Mouse (Mus musculus): ENCODE measurements around the gene Gm20422. TPM values are rescaled to one million over a fixed set of nuclear protein-coding genes. Genes with fewer than 3 reads are reported as not detected.
A peak's percentile ranks its signal among the peaks of the same experiment; 100 is the strongest.

Gm20422 gene
- polyA plus RNA-seq, 1 experiment from 2014 or later = 1.2 TPM

DNA sequence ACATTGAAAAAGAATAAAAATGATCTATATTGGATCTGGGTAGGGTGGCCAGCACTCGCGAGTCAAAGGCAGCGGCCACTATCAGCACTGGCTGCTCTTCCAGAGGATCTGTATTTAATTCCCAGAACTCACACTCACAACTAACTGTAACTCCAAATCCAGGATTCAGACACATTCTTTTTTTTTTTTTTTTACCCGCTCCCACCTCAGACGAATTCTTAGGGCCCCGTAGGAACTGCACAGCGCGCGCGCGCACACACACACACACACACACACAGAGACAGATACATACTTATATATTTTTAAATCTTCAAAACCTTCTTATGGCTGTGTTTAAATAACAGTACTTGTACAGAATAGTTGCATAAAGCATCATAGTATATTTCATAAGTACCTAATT, 15.7 kb upstream of the Gm20422 start:
- H3K36me3 ChIP-seq (replicated peaks) = peaks cover 28% of the 10 kb centered on the region
- no peaks in the 10 kb centered on the region for H3K27me3 ChIP-seq (replicated peaks; ENCODE audit: low read depth, poor library complexity, severe bottlenecking)
- peak overlapping the region; percentile 96 for H3K27ac ChIP-seq (replicated peaks)
- no peaks in the 10 kb centered on the region for H3K9me3 ChIP-seq
- peaks cover 25% of the 10 kb centered on the region for H3K4me1 ChIP-seq
- peak overlapping the region; percentile 100 for H3K4me3 ChIP-seq
- DNase-seq (ENCODE audit: low spot score) = peak; percentile 32
- WGBS = 29% methylated on average over 11 of the region's 11 CpGs

DNA sequence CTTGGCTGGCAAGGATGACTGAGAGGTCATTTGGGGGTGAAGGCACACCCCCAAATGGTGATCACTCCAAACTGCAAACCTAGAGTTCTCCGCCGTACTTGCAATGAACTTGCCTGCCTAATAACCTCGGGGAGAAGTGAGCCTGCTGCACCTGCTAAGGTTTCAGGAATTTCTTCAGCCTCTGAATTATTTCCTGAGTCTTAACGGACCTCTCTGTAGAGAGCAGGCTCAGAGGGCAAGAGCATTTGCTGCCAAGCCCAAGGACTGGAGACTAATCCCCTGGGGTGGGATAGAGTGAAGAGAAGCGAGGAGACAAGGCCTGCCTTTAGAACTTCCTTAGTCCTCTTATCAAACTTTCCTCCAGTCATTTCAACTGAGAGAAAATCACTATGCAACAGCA, 15.0 kb upstream of the Gm20422 start:
- Histone ChIP-seq H3K27me3 (replicated peaks; ENCODE audit: low read depth, poor library complexity, severe bottlenecking) (no peaks in the 10 kb centered on the region), H3K9me3 (no peaks in the 10 kb centered on the region), H3K4me3 (peak overlapping the region; percentile 100), H3K36me3 (replicated peaks) (peaks cover 22% of the 10 kb centered on the region), H3K27ac (replicated peaks) (0 out of 2 replicates have a peak overlapping the region, but pooled peaks have one; percentile 96), H3K4me1 (peaks cover 25% of the 10 kb centered on the region)
- no peak for DNase-seq (ENCODE audit: low spot score)
- 72% methylated on average over 5 of the region's 5 CpGs for WGBS

DNA sequence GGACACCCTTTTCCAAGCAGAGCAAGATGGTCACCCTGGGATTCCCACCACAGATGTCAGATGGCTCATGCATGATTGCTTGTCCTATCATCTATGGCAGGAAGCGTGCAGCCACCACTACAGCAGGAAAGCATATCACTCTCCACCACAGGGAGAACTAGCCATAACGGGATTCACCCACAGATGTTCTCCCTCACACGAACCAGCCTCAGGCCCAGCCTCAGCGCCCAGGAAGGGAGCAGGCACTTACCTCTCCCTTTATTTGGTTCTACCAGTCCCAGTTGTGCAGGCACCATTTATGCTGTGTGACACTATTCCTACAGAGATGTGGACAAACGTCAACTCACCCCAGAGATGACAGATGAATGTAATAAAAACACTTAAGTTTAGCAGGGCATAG, 14.4 kb upstream of the Gm20422 start:
- Histone ChIP-seq H3K4me1 (peaks cover 25% of the 10 kb centered on the region), H3K36me3 (replicated peaks) (peaks cover 16% of the 10 kb centered on the region), H3K27ac (replicated peaks) (no peak overlapping the region), H3K4me3 (no peak overlapping the region), H3K9me3 (no peaks in the 10 kb centered on the region), H3K27me3 (replicated peaks; ENCODE audit: low read depth, poor library complexity, severe bottlenecking) (no peaks in the 10 kb centered on the region)
- DNase-seq (ENCODE audit: low spot score) = no peak
- 85% methylated on average over 5 of the region's 5 CpGs for WGBS

DNA sequence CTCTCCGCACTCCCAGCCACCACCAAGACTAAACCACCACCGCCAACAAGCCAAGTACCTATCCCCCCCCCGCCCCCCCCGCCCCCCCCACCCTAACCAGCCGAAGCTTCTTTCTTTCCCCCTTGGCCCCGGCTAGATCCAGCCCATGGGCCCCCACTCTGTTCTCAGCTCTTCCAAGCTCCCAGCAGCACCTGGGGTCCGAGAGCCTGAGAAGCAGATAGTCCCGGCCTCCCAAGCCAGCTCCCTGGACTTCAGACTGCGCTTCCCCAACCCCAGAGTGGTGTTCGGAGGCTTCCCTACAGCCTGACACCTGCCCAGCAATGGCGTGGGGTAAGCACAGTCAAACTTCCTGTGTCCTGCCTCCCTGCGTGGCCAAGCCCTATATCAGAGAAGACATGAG, 2.4 kb upstream of the Gm20422 start:
- DNase-seq (ENCODE audit: low spot score) = no peak
- Histone ChIP-seq H3K27ac (replicated peaks) (no peak overlapping the region), H3K4me1 (peaks cover 22% of the 10 kb centered on the region), H3K4me3 (no peak overlapping the region), H3K9me3 (no peaks in the 10 kb centered on the region), H3K36me3 (replicated peaks) (peaks cover 9% of the 10 kb centered on the region), H3K27me3 (replicated peaks; ENCODE audit: low read depth, poor library complexity, severe bottlenecking) (no peaks in the 10 kb centered on the region)
- 65% methylated on average over 12 of the region's 12 CpGs for WGBS

DNA sequence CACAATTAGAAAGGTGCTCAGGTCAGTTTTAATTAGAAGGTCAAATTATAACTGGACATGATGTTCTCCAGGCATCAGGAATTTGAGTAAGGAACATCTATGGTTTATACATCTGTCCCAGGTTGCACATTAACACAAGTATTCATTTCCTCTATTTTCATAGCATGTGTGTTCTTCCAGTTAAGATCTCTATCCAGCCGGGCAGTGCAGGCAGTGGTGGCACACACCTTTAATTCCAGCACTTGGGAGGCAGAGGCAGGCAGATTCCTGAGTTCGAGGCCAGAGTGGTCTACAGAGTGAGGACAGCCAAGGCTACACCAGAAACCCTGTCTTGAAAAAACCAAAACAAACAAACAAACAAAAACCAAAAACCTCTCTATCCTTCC, 456 bp upstream of the Gm20422 start:
- Histone ChIP-seq H3K4me3 (peak overlapping the region; percentile 86), H3K36me3 (replicated peaks) (peaks cover 26% of the 10 kb centered on the region), H3K4me1 (peaks cover 30% of the 10 kb centered on the region), H3K27ac (replicated peaks) (0 out of 2 replicates have a peak overlapping the region, but pooled peaks have one; percentile 100), H3K9me3 (no peaks in the 10 kb centered on the region), H3K27me3 (replicated peaks; ENCODE audit: low read depth, poor library complexity, severe bottlenecking) (no peaks in the 10 kb centered on the region)
- 68% methylated on average over 2 of the region's 2 CpGs for WGBS
- no peak for DNase-seq (ENCODE audit: low spot score)

DNA sequence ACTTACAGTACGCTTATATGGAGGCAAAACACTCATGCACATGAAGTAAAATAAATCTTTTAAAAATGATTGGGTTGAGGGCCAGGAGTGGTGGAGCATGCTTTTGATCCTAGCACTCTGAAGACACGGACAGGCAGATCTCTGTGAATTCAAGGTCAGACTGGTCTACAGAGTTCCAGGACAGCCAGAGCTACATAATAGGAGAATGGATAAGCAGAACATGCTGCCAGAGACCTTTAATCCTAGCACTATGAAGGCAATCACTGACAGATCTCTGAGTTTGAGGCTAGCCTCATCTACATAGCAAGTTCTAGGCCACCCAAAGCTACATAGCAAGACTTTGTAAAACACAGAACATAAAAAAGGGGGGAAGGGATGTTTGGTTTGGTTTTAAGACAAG, 2.6 kb downstream of the Gm20422 start:
- Histone ChIP-seq H3K27ac (replicated peaks) (no peak overlapping the region), H3K9me3 (peaks cover 4% of the 10 kb centered on the region; the same call in 1 of the 2 replicates), H3K4me3 (no peak overlapping the region), H3K36me3 (replicated peaks) (peaks cover 57% of the 10 kb centered on the region), H3K4me1 (peaks cover 33% of the 10 kb centered on the region), H3K27me3 (replicated peaks; ENCODE audit: low read depth, poor library complexity, severe bottlenecking) (no peaks in the 10 kb centered on the region)
- 93% methylated on average over 2 of the region's 2 CpGs for WGBS
- no peak for DNase-seq (ENCODE audit: low spot score)

DNA sequence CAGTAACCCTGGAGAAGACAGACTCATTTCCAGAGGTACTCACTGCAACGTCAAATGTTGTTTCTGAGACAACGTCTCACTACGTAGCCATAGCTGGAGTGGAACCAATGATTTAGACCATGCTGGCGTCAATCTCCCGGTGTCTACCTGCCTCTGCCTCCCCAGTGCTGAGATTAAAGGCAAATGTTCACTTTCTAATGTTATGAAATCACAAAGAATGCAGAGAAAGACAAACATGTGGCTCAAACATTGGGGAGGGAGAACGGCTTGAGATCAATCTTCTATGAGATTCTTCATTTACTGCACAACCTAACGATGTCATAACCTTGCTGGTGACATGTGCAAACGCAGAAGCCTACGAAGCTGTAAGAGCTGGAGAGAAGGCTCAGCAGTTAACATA, 3.5 kb downstream of the Gm20422 start:
- peaks cover 66% of the 10 kb centered on the region for H3K36me3 ChIP-seq (replicated peaks)
- H3K27ac ChIP-seq (replicated peaks) = no peak overlapping the region
- peaks cover 33% of the 10 kb centered on the region for H3K4me1 ChIP-seq
- no peak overlapping the region for H3K4me3 ChIP-seq
- H3K9me3 ChIP-seq = peaks cover 9% of the 10 kb centered on the region; the same call in 1 of the 2 replicates
- DNase-seq (ENCODE audit: low spot score) = no peak
- WGBS = 92% methylated on average over 9 of the region's 9 CpGs
- H3K27me3 ChIP-seq (replicated peaks; ENCODE audit: low read depth, poor library complexity, severe bottlenecking) = no peaks in the 10 kb centered on the region

DNA sequence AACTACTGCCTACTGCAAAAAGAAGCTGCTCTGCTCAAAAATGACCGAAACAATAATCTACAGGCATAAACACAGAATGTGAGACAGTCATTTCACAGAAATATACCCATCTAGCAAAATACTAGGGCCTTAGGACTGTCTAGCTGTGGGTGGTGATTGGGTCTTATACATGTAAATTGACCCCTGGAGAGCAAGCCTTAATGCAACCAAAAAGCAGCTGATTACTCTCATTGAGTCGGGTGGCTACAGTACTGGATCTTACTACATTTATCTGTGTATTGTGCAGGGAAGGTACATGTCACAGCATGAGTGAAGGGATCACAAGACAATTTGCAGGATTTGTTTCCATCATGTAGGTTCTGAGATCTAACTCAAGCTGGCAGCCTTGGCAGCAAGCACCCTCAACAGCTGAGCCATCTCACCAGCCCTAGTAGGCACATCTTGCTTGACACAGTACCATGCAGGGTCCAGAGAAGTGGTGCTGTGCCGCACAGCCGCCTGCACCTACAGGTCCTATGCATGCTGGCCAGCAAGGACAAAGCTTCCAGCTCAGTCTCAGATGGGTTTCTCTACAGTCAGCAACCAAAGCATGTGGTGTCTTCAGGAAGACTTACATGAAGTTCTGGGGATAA, 12.8 kb downstream of the Gm20422 start:
- Histone ChIP-seq H3K36me3 (replicated peaks) (peaks cover 95% of the 10 kb centered on the region), H3K4me3 (no peak overlapping the region), H3K9me3 (peaks cover 12% of the 10 kb centered on the region; the same call in 1 of the 2 replicates), H3K4me1 (no peaks in the 10 kb centered on the region), H3K27ac (replicated peaks) (no peak overlapping the region), H3K27me3 (replicated peaks; ENCODE audit: low read depth, poor library complexity, severe bottlenecking) (no peaks in the 10 kb centered on the region)
- 91% methylated on average over 4 of the region's 4 CpGs for WGBS
- no peak for DNase-seq (ENCODE audit: low spot score)

DNA sequence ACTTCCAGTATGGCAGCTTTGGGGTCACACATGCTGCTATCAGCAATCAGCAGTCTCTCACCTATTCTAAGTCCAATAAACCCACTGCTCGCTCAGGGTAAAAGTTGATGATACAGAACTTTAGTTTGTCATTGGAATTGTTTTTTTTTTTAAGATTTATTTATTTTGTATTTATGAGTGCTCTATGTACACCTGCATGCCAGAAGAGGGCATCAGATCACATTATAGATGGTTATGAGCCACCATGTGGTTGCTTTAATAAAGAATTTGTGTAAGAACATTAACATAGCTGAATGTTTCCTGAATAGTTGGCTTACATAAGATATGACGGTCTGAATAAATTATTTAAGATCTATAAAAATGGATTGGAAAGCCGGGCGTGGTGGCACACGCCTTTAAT, 16.4 kb downstream of the Gm20422 start:
- Histone ChIP-seq H3K4me3 (no peak overlapping the region), H3K4me1 (no peaks in the 10 kb centered on the region), H3K27ac (replicated peaks) (no peak overlapping the region), H3K27me3 (replicated peaks; ENCODE audit: low read depth, poor library complexity, severe bottlenecking) (no peaks in the 10 kb centered on the region), H3K36me3 (replicated peaks) (peaks cover 80% of the 10 kb centered on the region), H3K9me3 (no peaks in the 10 kb centered on the region)
- DNase-seq (ENCODE audit: low spot score) = no peak
- WGBS = 96% methylated on average over 5 of the region's 5 CpGs

DNA sequence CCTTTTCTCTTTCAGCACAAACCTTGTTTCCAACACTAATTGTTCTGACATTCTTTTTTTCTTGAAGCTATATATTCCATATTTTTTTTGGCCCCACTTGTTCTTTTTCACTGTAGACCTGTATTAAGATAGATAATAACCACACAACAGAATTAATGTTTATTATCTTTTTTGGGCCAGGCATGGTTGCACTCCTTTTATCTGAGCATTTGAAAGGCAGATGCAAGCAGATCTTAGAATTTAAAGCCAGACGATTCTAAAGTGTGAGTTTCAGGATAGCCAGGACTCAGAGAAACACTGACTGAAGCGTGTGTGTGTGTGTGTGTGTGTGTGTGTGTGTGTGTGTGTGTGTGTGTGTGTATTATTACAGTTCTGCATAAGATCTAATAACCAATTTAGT, 22.2 kb downstream of the Gm20422 start:
- H3K27me3 ChIP-seq (replicated peaks; ENCODE audit: low read depth, poor library complexity, severe bottlenecking) = no peaks in the 10 kb centered on the region

DNA sequence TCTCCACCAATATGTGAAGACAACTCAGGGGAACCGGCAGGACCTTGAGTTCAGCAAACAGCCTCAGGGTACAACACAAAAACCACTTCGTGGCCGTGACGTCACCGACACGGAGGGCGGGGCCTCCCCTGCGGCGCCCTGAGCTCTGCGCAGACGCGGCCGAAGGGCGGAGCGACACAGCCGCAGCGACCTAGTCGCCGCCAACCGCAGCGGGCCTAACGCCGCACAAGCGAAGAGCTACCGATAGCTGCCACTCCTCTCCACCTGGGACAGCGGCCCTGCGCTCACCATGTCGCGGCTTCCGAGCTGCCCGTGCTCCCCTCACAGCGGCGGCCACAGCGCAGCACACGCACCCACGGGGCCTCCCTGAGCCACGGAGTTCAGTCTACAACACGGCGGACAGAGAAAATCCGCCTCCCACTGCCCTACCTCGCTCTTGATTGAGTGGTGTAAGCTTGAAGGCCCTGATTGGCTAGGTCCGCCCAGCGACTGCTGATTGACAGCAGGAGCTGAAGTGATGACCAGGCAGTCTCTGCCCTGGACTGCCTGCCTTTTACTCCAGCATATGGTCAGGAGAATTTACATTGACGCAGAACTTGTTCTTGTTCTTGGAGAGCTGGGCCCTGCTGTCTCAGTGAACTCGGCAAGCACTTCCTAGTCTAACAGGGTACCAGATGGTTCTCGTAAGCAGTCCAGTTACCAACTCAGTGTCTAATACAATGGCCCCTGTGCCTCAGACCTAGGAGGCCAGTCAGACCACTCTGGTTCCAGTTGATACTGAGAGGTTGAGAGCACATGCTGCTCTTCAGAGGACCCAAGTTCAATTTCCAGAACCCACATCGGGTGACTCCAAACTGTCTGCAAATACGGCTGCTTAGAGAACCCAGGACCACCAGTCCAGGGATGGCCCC, 24.9 kb downstream of the Gm20422 start, which contains the start of gene Zfp963:
Gene Zfp963 (minus strand): TSS at position 427 of the 911 bp plus-strand sequence.
- Histone ChIP-seq H3K36me3 (replicated peaks) (peaks cover 14% of the 10 kb centered on the region; the same call in 1 of the 2 replicates), H3K27me3 (replicated peaks; ENCODE audit: low read depth, poor library complexity, severe bottlenecking) (no peaks in the 10 kb centered on the region), H3K27ac (replicated peaks) (peak within 1 kb of the TSS; percentile 98), H3K4me1 (peaks cover 6% of the 10 kb centered on the region), H3K9me3 (no peaks in the 10 kb centered on the region), H3K4me3 (peak within 1 kb of the TSS; percentile 78)
- DNase-seq (ENCODE audit: low spot score) = peak; percentile 95
- WGBS = 3% methylated on average over 48 of the region's 48 CpGs

More for the DNA sequence above, 22.2 kb downstream of the Gm20422 start:
- H3K36me3 ChIP-seq (replicated peaks) = peaks cover 32% of the 10 kb centered on the region
- WGBS = 91% methylated on average over 2 of the region's 2 CpGs
- no peak overlapping the region for H3K4me3 ChIP-seq
- peaks cover 6% of the 10 kb centered on the region for H3K4me1 ChIP-seq
- H3K9me3 ChIP-seq = no peaks in the 10 kb centered on the region
- DNase-seq (ENCODE audit: low spot score) = no peak
- H3K27ac ChIP-seq (replicated peaks) = no peak overlapping the region

DNA sequence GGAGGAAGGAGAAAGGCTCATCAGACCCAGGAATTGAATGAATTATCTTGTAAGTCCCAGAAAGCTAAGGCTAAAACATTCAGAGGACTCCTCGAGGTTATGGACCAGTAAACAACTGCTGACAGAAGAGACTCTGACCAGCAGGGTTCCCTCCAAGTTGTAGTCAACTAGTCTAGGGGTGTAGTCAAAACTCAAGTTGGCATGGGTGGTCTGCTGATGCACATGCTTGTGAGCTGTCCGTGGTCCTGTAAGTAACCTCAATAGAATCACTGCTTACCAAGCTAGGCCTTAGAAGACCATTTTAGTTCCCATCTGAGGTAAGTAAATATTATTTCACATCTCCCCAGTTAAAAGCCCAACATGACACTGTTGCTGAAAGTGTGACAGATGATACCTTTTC, 33.5 kb downstream of the Gm20422 start:
- Histone ChIP-seq H3K36me3 (replicated peaks) (peaks cover 24% of the 10 kb centered on the region), H3K27me3 (replicated peaks; ENCODE audit: low read depth, poor library complexity, severe bottlenecking) (no peaks in the 10 kb centered on the region), H3K4me1 (no peaks in the 10 kb centered on the region), H3K9me3 (no peaks in the 10 kb centered on the region), H3K4me3 (no peak overlapping the region), H3K27ac (replicated peaks) (no peak overlapping the region)
- DNase-seq (ENCODE audit: low spot score) = no peak
- whole genome bisulfite sequencing = 79% methylated on average over 2 of the region's 2 CpGs

Data from embryonic facial prominence, embryonic 10.5 days (tissue).